Mouse (Mus musculus): ENCODE results near the gene Dmgdh.

Dmgdh gene

DNA sequence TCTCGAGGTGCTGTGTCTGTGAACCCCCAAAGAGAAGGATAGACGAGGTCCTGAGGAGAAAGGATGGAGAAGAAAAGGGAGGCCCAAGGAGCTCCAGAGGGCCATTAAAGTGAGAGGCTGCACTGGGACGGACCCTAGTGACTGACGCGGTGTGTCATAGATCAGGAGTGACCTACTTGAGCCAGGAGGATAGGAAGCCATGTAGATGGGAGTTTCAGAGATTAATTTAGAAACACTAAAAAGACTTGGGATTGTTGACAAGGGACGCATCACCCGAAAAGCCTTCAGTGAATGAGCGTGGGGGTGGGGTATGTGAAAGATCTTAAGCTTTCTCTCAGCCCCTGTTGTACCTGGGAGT, 98.0 kb downstream of the Dmgdh start:
- no peak for DNase-seq (ENCODE audit: low read depth, low spot score)

GRCm38 (mm10) chr13:93772861-93773260, 98.6 kb downstream of the Dmgdh start:
- DNase-seq (ENCODE audit: low read depth, low spot score), result no peak

GRCm38 (mm10) chr13:93773704-93774315, 99.6 kb downstream of the Dmgdh start:
- DNase-seq (ENCODE audit: low read depth, low spot score), result no peak

- DNase-seq (ENCODE audit: low read depth, low spot score), result no peak
Measured at GRCm38 (mm10) chr13:93782823-93783222, 108.6 kb downstream of the Dmgdh start.

- no peak for DNase-seq (ENCODE audit: low read depth, low spot score)
Measured at GRCm38 (mm10) chr13:93785329-93785728, 111.1 kb downstream of the Dmgdh start.

GRCm38 (mm10) chr13:93786051-93786450, 111.8 kb downstream of the Dmgdh start:
- no peak for DNase-seq (ENCODE audit: low read depth, low spot score)

DNA sequence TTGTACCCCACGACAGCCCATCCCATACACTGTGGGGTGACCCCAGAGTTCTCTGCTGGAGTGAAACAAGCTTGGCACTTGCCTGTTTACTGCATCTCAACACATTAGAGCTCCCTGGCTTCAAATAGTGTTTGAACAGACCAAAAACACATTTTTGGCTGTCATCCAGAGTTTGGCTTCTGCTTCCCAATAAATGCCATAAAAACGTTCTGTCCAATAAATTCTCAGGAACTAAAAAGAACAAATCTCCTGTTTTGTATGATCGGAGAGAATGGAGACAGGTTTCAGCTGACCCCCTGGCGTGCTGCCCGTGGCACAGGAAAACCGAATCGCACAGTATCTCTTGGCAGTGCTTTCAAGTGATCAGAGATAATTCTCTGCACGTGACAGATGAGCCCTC, 113.4 kb downstream of the Dmgdh start:
- DNase-seq (ENCODE audit: low read depth, low spot score), result peak; percentile 18

DNA sequence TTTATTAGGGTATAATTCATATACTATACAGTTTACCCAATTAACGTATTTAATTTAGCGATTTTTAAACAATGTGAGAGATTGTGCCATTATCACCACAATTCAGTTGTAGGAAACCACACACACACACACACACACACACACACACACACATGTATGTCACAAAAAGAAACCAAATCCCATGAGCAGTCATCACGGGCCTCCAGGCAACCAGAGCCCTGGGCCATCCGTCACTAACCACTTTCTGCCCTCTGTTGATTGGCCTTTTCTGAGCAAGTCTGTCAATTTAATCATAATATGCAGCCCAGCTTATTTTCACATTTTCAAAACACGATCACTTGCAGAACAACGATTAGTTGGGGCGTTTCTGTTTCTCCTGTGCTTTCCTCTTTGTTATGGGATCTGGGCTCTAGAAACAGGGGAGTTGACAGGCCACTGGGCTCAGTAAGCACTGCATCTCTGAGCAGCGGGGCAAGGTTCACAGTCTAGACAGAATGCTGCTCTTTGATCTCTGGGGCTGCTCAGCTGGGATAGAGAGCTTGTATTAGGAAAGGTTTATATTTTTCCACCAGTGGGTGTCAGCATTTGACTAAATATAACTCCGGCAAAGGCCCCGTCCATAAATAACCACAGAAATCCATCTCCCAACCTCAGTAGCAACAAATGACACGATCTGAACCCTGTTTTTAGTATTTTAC, 118.9 kb downstream of the Dmgdh start:
- DNase-seq (ENCODE audit: low read depth, low spot score), result peak; percentile 37

- DNase-seq (ENCODE audit: low read depth, low spot score), result no peak
Measured at GRCm38 (mm10) chr13:93793643-93794182, 119.5 kb downstream of the Dmgdh start.

DNA sequence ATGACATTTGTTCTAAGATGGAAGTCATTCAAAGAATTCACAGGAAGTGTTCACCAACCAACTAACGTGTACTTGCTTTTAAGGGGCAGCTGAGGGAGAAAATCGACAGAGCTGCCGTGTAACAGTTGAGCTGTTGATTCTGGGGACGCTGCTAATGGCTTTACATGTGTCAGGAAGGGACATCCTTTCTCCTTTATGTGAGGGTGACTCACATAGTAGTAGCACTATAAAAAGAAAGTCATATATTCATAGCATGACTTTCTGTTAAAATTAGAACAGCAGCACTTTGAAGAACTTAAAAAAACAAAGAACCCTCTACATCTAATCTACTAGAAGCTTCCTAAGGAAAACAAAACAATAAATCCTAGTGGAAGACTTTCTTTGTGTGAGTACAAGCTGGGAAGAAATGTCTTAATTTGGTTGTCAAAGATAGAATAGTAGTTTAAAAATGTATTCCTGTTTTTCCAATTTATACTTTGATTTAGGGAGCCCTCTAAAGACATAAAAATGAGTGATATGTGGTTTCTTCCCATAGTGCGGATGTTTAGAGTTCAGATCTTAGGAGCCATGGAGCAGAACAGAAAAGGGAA, 122.9 kb downstream of the Dmgdh start:
- DNase-seq (ENCODE audit: low read depth, low spot score), result no peak

All from skeletal muscle tissue, adult 2 months (tissue).